ENCODE assay signal across 10 mouse cellular contexts in genomic region chr13:76844629-76845255, GRCm38 (mm10).
A peak's percentile ranks its signal among the peaks of the same experiment; 100 is the strongest.
DNase-seq lines count a peak whose midpoint lies in the region; ATAC-seq and TF ChIP-seq lines count a peak whose summit lies in the region.
"Had no signal": no experiment of that assay in that cellular context is flagged by ENCODE, and none has a peak within 500 bp of the region (broad histone marks: within the 10 kb centered on the region; RNA-seq: fewer than 3 reads in every experiment).

No protein-coding gene starts in this region.

- no peak for TF ChIP-seq EP300 in lung, postnatal 0 days (IDR thresholded peaks at IDR 0.05)

- TF ChIP-seq CTCF in lung, postnatal 0 days (IDR thresholded peaks at IDR 0.05), result peak; percentile 86

- DNase-seq in A20 (ENCODE audit: low read depth, low spot score), result peak; percentile 61
- DNase-seq in R1 (ENCODE audit: low read depth, low spot score), result peak; percentile 57
- DNase-seq in cerebellum, adult 9-11 months, result peak; percentile 38
- DNase-seq in gastrocnemius, postnatal 10 days, result peak; percentile 60
- DNase-seq in kidney, postnatal 25 days, result peak; percentile 18 to 46
- peak; percentile 73 for DNase-seq in lung, postnatal 0 days (ENCODE audit: low spot score)
- peak; percentile 19 for DNase-seq in ovary, postnatal 10 days (ENCODE audit: low spot score)
- DNase-seq in thymus, postnatal 14 days, result peak; percentile 45

- H3K4me2 ChIP-seq in lung, postnatal 0 days (replicated peaks; ENCODE audit: low read depth, low read length), result no peak overlapping the region

- H3K27ac ChIP-seq in lung, postnatal 0 days (ENCODE audit: low read length), result no peak overlapping the region

- ATAC-seq in lung, postnatal 0 days, result no peak

- no peaks in the 10 kb centered on the region for H3K9me3 ChIP-seq in lung, postnatal 0 days (ENCODE audit: low read length)

- 49% methylated on average over 8 of the region's 8 CpGs for WGBS in lung, postnatal 0 days

- no peaks in the 10 kb centered on the region for H3K4me1 ChIP-seq in lung, postnatal 0 days (ENCODE audit: insufficient read depth, low read depth, low read length)

- no peak overlapping the region for H3K9ac ChIP-seq in lung, postnatal 0 days (replicated peaks; ENCODE audit: low read depth)

- no peaks in the 10 kb centered on the region for H3K27me3 ChIP-seq in lung, postnatal 0 days (replicated peaks; ENCODE audit: insufficient read depth, low read length)

- H3K4me3 ChIP-seq in lung, postnatal 0 days (ENCODE audit: low read depth, low read length), result no peak overlapping the region
- H3K4me3 ChIP-seq: erythroblast, embryonic 14.5 days; myocyte had no signal

- H3K36me3 ChIP-seq in lung, postnatal 0 days (ENCODE audit: insufficient read depth, low read length), result no peaks in the 10 kb centered on the region

Comparison
In these comparisons a context has a peak if more than half of its experiments do, and no peak if none do; other contexts are left out.
1. DNase-seq: peak in every context shown above with its lines; median percentile 73 in lung, postnatal 0 days; 61 in A20; 60 in gastrocnemius, postnatal 10 days; 57 in R1; 45 in thymus, postnatal 14 days; 38 in cerebellum, adult 9-11 months; 32 in kidney, postnatal 25 days; 19 in ovary, postnatal 10 days.